Mouse (Mus musculus): ENCODE data around the gene C77080. TPM values are rescaled to one million over a fixed set of nuclear protein-coding genes. Genes with fewer than 3 reads are reported as not detected.

Gene C77080
- total RNA-seq, 2 experiments from 2014 or later, result 2.3 to 2.5 TPM

GRCm38 (mm10) chr4:129188803-129189541 lies 72.2 kb downstream of the C77080 start:
- DNase-seq, result peak; percentile 59
- intact Hi-C loops (cut with DNase I; ENCODE audit: low total_unique reads), result no loop called here

DNA sequence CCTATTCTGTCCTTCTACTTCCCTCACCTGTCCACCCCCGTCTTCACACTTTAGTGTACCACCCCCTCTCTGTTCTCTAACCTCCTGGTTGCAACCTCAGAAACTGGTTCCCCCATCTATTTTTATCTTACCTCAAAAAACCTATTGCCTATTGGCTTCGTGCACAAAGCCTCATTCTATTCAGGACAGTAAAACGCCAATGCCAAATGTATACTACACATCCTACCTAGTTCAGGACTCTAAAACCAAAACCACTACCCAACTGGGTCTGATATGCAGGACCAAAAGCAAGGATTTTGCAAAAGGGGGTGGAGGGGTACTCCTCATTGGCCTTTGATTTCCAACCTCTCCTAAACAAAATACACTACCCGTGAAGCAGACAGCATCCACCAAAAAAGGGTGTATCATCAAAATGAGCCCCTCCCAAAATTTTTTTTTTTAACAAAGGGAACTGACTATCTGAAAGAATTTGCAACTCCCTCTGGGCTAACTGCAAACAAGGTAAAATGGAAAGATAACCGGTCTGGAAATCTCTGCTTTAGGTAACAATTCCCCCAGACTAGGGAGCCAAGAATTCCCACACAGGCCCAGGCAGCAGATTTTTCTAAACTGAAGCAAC lies 73.1 kb downstream of the C77080 start:
- no peak for DNase-seq
- intact Hi-C loops (cut with DNase I; ENCODE audit: low total_unique reads), result no loop called here

- no peak for DNase-seq
- intact Hi-C loops (cut with DNase I; ENCODE audit: low total_unique reads), result no loop called here
Observed at GRCm38 (mm10) chr4:129179560-129179959, 81.6 kb downstream of the C77080 start.

DNA sequence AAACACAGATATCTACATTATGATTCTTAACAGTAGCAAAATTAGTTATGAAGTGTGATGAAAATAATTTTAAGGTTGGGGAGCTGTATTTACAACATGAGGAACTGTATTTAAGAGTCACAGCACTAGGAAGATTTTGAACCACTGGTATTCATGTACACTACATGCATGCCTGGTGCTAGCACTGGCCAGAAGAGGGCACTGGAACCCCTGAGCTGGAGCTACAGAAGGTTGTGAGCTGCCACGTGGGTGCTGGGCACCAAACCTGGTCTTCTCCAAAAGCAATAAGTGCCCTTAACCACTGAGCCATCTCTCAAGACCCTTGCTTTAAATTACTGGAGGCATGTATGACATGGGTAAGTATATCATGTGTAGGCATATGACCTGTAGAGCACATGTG lies 88.7 kb downstream of the C77080 start:
- DNase-seq, result no peak
- intact Hi-C loops (cut with DNase I; ENCODE audit: low total_unique reads), result loop anchor here (5.0 kb wide), 1 partner anchor 35 kb away; the partner anchor contains the start of gene Fndc5

Small RNA genes within 50 kb of the gene (microRNA-seq; reads per million reads assigned to microRNA genes)
- gene Gm22994, result 0 reads per million in 2 experiments

Other genes with a start within 250 kb of the C77080 start
- 10 to 100 TPM; 13.6 to 15.5 TPM for gene Rnf19b, start 203.1 kb downstream of the C77080 start, total RNA-seq (2021)
- not detected for gene Tmem54, start 155.9 kb downstream of the C77080 start, total RNA-seq (2021)
- gene Hpca, start 139.4 kb downstream of the C77080 start, total RNA-seq (2021), result under 1 TPM in 1 of 2 experiments, not detected in 1; 0.24 TPM
- 10 to 100 TPM; 28.4 to 53.2 TPM for gene Fndc5, start 124.4 kb downstream of the C77080 start, total RNA-seq (2021)
- gene S100pbp, start 71.7 kb downstream of the C77080 start, total RNA-seq (2021), result 1 to 10 TPM; 5.2 to 7.1 TPM
- gene Yars, start 71.6 kb downstream of the C77080 start, total RNA-seq (2021), result 10 to 100 TPM; 38.6 to 38.9 TPM
- 10 to 100 TPM; 50.0 to 63.6 TPM for gene Sync, start 26.2 kb upstream of the C77080 start, total RNA-seq (2021)
- gene Rbbp4, start 74.0 kb upstream of the C77080 start, total RNA-seq (2021), result 10 to 100 TPM; 66.0 to 67.2 TPM
- 10 to 100 TPM; 24.0 to 25.1 TPM for gene Zbtb8os, start 74.3 kb upstream of the C77080 start, total RNA-seq (2021)
- 1 to 10 TPM; 2.4 to 2.9 TPM for gene Zbtb8a, start 116.7 kb upstream of the C77080 start, total RNA-seq (2021)
- not detected for gene Zbtb8b, start 179.4 kb upstream of the C77080 start, total RNA-seq (2021)
- 10 to 100 TPM; 22.2 to 32.6 TPM for gene Bsdc1, start 200.2 kb upstream of the C77080 start, total RNA-seq (2021)
- not detected for gene Tssk3, start 229.6 kb upstream of the C77080 start, total RNA-seq (2021)
- not detected for gene Fam229a, start 229.8 kb upstream of the C77080 start, total RNA-seq (2021)

Data from gastrocnemius, postnatal 14 days (tissue).